Mouse (Mus musculus): ENCODE measurements around the gene Scin. TPM values are rescaled to one million over a fixed set of nuclear protein-coding genes. Genes with fewer than 3 reads are reported as not detected.
A peak's percentile ranks its signal among the peaks of the same experiment; 100 is the strongest.

The Scin gene
- total RNA-seq, 2 experiments from 2014 or later, result 1.8 to 1.9 TPM

DNA sequence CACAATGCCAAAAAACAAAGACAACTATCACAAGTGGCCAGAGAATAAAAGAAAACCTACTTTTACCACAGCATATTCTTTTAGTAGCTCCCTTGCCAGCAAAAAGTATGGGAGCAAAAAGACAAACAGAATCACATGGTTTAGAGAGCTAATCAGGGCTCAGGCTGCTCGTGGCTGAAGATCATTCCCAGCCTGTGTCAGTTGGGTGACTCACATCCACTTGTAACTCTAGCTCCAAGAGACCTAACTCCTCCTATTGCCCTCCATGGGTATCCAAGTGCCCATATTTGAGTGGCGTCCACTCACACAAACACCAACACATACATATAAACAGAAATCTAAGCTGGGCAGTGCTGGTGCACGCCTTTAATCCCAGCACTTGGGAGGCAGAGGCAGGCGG lies 104.8 kb downstream of the Scin start:
- DNase-seq (ENCODE audit: low spot score in 2 of 2), result no peak

DNA sequence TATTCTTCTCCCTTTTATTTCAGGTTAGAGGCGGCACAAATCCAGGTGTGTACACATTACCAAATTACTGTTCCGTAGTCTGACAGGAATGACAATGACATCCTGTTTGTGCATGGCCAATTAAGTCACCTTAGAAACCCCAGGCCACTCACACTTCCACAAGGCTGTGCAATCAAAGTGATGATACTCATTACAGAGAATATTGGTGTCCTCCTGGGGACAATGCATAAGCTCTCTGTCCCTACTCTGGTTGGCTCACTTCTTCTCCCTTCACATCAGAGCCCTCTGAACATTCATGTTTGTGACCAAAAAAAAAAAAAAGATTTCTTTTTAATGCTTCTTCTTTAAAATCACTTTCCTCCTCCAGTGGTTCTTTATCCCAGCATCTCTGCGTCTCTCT lies 106.2 kb downstream of the Scin start:
- DNase-seq (ENCODE audit: low spot score in 2 of 2), result no peak

DNA sequence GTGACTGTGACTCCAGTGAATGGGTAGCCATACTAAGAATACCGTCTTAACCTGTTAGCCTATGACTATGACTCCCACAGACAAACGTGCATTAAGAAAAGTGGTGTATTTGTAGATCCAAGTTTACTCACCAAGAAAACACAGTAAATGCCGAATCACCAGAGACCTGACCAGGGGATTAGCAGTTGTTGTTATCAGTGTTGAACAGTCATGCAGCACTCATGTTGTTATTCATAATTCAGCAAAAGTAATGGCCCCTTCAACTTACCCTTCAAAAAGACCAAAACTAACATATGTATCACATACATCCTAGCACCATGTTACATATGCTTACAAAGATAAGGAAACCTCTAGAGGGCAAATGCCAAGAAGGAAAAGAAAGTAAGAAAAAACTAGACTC lies 106.6 kb downstream of the Scin start:
- DNase-seq (ENCODE audit: low spot score in 2 of 2), result no peak

DNA sequence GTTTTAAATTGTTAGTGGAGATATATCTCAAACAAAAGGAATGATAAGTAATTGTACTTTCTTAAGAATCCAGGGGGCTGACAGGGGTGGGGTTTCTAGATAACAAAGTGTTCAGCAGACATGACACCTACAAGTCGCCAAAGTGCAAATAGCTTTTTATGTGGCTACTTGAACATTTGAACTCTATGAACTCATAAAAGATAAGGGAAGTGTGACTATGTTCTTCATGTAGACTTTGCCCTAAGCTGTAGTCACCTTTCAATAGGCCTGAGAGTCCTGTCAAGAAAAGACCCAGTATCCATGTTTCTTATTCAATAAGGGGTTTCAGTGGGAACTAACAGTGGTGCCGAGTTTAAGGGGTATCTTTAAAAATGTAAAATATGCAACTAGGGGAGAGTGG lies 110.1 kb downstream of the Scin start:
- DNase-seq (ENCODE audit: low spot score in 2 of 2), result no peak

DNA sequence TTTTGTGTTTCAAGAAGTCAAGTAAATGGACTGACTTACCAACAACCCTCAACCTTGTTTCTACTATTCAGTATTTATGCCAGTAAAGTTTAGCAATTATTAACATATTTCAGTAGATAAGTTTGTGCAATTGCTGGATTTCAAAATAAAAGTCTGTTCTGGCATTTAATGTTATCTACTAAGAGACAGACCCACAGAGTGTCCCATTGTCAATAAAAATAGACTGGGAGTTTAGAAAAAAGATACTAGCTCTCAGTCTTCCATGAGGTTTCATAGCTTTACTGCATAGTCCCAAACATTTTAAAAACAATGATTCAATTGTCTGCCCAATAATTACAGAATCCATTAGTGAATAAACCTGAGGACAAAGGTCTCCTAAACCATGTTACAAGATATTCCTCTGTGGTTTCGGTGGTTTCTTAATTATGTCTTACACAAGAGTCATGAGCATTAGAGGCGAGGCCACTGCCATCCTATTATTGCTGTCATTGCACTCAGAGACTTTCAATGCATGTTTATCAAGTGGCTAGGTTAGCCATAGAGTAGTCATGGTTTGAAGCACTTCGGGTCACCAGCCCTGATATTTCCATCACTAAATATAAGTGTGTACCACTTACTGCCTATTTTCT lies 110.9 kb downstream of the Scin start:
- DNase-seq (ENCODE audit: low spot score in 2 of 2), result no peak

DNA sequence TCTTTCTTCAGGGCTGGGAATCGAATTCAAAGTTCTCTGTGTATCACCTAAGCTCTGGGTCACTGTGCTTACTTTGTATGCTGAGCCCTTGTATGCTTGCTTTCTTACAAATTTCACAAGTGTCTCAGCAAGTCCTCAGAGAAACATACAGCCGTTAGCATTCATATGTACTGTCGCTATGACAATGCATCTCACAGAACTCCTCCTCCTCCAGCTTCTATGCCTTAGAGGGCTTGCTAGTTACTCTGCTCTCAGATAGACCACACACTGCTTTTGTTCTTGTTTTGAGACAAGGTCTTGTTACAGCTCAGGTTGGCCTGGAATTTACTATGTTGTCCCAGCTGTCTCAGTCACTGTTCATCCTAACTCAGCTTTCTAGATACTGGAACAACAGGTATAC lies 111.7 kb downstream of the Scin start:
- DNase-seq (ENCODE audit: low spot score in 2 of 2), result no peak

DNA sequence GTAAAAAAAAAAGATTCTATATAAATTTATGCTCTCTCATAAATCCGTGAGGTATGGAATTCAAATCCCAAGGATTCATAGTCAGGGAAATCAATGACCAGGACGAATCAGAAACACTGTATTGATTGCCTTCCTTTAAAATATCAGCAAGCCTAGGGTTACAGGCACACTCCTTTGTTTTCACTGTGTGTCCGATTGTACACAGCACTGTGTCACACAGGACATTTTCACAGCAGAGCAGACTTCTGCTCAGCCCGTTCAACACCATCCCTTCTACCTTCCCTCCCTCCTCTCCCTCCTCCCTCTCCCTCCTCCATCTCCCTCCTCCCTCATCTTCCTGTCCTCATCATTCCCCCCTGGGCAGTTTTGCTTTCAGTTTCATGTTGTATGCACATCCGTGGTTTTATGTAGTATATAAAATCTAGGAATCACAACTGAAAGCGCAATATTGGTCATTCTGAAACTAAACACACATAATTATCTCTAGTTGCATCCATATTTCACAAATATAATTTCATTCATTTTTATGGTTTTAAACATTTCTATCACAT lies 116.0 kb downstream of the Scin start:
- no peak for DNase-seq (ENCODE audit: low spot score in 2 of 2)

DNA sequence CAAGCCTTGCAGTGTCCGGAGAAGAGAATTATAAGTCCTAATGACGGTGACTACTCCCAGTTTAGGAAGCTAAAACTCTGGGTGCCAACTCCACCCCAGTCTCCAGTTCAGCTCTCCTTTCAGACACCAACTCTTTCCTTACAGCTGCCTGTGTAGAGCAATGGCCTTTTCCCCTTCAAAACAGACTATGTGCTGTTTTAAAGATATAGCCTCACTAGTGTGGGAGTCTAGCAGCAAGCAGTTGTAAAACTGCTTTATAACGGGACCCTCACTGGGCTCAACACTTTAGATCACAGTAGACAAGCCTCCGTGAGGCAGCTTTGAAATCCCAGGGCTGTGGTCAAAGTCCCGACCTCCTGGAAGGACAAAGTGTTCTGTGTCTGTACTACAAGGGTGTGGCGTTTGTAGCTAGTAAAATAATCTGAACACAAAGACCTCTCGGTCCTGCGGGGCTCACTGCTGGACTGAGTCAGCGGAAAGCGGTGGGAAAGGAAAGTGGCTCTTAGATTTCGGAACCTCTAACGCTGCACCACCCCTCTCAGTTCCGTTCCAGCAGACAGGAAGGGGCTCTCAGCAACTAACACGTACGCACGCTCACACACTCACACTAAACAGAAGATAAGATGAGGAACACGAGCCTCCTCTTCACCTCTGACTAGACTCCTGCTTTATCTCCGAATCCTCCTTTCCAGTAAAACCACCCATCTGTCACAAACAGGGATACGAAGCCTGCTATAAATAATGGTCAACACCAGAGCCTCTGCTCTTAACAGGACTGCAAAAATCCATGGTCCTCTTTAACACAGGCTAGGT lies 117.2 kb downstream of the Scin start:
- DNase-seq (ENCODE audit: low spot score in 2 of 2), result peak; percentile 23 to 39

DNA sequence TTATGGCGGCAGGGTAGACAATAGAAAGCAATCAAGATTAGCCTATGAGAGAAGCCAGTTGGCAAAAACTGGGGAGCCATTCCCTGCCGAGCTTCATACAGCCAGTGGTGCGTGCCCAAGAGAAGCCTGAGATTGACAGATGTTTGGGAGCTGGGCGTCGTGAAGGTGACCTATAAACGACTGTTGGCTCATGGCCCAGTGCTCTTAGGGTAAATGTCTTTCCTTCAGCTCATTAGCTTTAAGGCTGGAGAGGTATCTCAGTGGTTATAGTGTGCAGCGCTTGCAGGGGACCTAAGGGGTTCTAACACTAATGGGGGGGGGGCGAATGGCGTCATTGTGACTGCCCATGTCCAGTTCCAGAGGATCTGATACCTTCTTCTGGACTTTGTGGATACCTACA lies 118.0 kb downstream of the Scin start:
- no peak for DNase-seq (ENCODE audit: low spot score in 2 of 2)

DNA sequence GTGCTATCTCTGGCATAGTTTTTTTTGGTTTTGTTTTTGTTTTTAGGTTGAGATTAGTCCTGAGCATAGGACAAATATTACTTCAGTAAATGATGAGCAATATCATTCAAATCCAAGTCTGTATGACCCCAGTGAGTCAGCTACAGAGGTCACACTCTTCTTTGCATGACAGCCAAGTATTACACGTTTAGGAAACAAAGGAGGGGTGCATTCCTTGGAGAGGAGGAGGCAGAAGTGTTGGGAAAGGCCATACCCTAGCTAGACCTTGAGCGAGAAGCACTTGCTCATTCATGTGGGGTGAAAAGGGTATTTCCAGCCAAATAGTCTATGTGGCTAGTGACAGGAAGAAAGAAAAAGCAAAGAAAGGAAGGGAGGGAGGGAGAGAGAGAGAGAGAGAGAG lies 124.2 kb downstream of the Scin start:
- DNase-seq (ENCODE audit: low spot score in 2 of 2), result no peak

Other genes with a start within 250 kb of the Scin start
- gene Arl4a, start 96.2 kb downstream of the Scin start, total RNA-seq (2021), result 100 to 1,000 TPM in 1 of 2 experiments, 10 to 100 TPM in 1; 77.2 to 124 TPM
- gene Lsmem1, start 65.3 kb upstream of the Scin start, total RNA-seq (2021), result under 1 TPM in 1 of 2 experiments, not detected in 1; 0.13 TPM
- gene Ifrd1, start 114.3 kb upstream of the Scin start, total RNA-seq (2021), result 100 to 1,000 TPM; 177 to 248 TPM